Mouse (Mus musculus): ENCODE results near the gene Slc4a10. TPM values are rescaled to one million over a fixed set of nuclear protein-coding genes. Genes with fewer than 3 reads are reported as not detected.
"Not testable (repeated sequence)": the region's sequence is repeated elsewhere in the genome, so short reads cannot be mapped to it uniquely, and the experiment has no call there.

Gene Slc4a10
- 1 to 10 TPM; 2.1 to 2.2 TPM for total RNA-seq (2021)
- long read RNA-seq, experiment 1, result 0 reads
- long read RNA-seq, experiment 2, result 0 reads

DNA sequence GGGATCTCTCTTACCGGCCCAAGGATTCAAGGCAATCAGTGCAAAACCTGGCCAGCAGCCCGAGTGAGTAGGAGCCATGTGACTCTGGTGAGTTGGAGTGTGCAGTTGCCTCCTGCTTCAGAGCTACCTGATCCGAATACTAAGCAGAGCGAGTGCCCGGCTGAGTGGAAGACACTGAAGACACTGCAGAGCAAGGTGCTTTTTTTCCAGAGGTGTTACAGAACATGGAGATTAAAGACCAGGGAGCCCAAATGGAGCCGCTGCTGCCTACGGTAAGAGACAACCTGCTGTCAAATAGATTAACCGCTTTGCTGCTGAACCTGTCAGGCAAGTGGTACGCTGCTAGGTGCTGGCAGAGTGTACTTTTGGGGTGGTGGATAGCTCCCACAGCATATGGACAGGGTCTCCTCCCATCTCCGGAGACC lies at the start of gene Slc4a10:
TSS of gene Slc4a10 (plus strand) at position 42 of the 425 bp plus-strand sequence.
- peak in 1 of 2 experiments; percentile 7 for DNase-seq

DNA sequence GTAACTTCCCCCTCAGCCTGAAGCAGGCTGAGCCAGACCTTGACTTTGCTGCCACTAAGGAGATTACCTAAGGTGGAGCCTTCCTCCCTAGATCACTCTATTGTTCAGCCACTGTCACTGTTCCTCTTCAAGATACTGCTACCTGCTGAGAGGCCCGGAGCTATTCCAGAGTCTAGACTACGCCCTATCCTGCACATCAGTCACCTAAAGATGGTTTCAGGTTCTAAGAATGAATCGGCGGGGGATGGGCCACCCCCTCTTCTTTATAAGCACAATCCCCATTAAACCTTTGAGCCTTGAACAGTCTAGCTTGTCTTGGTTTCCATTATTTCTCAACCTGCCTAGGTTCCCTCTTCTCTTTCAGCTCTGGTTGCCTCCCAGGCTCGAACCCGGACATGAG lies 45.0 kb upstream of the Slc4a10 start:
- DNase-seq, result not testable (repeated sequence)

DNA sequence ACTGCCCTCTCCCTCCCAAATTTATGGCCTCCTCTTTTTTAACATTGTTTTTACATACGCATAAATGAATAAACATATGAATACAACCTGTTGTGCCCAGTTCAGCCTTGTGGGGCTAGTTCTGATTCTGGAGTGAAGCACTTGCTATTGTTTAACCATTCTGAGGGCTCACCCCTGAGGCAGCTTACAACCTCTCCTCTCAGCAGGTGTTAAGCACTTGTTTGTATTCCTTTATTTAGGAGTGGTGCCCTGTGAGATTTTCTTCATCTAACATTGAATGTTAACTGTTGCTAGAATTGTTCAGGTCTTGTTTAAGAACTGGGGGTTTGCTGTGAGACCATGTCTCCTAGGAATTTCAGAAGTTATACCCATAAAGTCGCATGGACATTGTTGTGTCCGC lies 28.1 kb upstream of the Slc4a10 start:
- DNase-seq, result no peak

DNA sequence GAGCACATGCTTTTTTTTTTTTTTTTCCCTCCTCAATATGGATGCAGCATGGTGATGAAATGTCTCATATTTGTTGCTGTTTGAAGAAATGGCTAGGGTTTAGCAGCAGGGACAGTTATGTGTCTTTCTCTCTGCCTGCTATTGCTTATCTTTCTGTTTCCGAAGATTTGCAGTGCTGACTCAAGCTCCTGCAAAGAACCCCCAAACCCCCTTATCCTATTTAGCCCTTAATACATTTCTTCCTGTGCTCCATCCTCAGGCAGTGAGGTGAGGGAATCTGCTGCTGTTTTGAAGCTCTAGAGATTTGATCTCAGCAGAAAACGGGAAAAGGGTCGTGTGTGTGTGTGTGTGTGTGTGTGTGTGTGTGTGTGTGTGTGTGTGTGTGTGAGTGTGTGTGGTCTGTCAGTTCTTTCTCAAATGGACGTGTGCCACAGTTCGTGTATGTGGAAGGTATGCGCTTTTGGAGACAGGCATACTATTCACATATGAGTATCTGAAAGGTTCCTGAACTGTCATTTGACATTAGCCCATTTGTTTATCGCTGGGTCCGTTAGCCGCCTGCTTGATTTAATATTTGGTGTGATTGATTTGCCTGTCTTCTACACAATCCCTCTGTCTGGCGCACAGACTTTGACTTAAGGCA lies 720 bp downstream of the Slc4a10 start:
- no peak for DNase-seq

DNA sequence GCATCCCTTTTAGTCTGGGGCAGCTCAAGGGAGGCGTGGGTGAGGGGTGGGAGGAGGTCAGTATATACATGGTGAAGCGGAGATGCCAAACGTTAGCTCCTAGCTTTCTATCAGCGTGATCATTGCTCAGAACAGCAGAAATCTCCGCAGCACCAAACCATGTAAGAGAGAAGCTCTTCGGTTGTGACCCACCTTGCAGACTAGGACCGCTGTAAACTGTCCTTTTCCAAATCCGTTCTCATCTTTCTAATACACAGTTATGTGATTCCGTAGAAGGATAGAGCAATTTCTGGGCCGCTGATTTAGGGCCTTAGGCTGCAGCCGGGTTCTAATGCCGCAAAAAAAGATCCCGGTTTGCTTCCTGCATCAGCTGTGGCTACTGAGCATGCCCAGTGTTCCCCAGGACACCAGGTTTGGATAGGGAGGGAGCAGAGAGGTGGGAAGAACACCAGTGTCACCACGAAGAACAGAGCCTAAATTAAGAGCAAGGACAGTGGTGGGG lies 1.3 kb downstream of the Slc4a10 start:
- peak; percentile 54 to 56 for DNase-seq

DNA sequence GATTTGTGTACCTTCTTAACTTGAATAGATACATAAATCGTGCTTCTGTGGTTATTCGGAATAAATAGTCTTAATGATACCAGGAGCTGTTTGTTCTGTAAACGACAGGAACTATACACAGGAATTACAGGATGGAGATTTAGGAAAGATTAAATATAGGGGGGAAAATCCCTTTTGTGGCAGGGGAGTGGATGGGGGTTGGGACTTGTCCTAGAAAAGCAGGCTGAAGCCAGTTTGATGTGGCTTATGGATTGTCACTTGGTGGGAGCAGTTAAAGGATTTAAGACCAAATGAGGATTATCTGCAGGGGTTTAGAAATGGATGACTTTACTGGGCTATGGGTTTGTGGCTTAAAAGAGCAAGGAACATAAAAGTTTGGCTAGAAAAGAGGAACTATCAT lies 1.9 kb downstream of the Slc4a10 start:
- DNase-seq, result no peak

DNA sequence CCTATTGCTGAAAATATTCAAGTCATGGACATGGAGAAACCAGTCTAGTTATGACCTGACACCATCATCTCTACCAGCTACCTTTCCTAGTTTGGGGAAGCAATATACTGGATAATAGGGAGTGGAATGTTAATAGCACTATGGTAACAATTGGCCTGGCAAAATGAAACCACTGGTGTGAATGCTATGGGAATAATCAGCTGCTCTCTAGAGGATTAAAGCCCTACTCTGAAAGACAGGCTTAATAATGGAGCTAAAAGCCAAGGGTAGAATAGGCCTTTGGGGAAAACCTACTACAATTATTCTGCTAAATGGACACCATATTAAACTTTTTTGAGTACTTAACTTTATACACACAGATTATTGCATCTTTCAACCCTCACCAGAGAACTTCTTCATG lies 30.2 kb downstream of the Slc4a10 start:
- no peak for DNase-seq

DNA sequence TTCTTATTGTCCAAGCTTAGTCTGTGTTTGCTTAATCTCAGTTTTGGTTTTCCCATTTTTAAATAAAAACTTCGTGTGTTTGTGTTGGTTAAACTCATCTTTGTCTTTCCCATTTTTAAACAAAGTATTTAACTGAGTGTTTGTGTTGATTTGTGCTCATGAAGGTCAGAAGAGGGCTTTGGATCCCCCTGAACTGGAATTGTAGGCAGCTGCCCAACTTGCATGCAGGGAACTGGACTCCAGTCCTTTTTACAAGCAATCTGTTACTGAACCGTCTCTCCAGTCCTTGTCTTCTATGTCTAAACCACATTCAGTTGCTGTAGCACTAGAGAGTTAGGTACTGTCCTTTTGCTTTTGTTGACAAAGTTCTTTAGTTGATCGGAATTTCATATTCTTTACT lies 41.3 kb downstream of the Slc4a10 start:
- no peak for DNase-seq

DNA sequence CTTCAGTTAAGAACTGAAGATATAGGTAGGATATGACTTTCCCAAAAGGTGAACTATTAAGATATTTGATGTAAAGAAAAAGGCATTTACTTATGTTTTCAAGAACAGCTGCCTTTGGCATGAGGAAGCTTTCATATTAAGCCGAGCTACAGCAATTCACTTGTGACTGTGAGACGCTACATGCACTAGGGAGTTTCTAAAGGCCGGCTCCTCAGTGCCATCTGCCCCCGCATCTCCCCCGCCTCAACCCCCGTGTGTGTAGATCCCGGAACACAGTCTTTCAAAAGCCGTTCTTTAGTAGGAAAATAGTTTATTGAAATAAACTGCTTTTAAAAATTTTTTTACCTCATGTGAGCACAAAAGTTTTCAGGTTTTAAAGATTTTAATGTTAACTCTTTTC lies 42.5 kb downstream of the Slc4a10 start:
- no peak for DNase-seq

DNA sequence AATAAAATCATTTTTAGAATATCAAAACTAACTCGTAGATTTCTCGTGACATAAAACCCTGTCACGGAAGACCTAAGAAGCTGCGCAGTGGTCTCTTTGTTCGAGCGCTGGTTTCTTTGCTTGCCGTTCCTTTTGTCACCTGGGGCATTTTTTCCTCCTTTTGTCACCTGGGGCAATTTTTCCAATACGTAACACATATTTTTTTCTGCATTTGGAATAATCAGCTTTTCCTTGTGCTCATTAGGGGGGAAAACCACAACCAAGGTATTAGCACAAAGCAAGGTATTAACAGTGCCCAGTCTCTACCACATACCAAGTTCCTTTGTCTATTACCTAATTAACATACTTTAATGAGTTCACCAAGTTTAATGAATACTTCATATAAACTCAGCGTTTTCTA lies 42.9 kb downstream of the Slc4a10 start:
- no peak for DNase-seq

DNA sequence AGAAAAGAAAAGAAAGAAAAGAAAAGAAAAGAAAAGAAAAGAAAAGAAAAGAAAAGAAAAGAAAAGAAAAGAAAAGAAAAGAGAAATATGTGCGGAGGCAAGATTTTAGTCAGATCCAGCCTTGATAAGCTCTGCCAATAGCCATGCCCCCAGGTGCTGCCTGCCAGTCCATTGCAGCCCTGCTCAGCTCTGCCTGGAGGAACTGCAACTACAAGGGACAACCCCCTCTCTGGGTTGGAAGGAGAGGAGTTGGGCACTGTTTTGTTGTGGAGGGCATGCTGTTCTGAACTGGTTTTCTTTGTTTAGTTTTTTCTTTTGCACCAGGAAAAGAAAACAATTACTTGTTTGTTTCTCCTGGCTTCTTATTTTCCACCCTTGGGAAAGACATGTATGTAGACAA lies 54.3 kb downstream of the Slc4a10 start:
- no peak for DNase-seq

DNA sequence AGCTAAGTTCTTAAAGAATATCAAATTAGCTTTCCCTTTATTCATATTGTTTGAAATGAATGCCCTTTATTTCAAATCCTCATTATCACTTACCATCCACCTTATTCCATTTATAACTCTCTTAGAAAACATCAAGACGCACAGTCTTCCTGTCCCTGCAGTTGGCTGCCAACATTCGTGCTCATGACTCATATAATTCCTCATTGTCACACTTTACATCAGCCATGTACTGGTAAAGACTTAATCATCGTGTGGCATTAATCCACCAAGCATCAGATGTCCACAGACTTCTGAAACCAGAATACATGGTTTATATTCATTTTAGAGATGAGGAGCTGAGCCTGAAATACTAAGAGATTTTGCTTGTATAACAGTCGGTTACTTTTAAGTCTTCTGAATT lies 69.1 kb downstream of the Slc4a10 start:
- DNase-seq, result peak; percentile 16 to 24

DNA sequence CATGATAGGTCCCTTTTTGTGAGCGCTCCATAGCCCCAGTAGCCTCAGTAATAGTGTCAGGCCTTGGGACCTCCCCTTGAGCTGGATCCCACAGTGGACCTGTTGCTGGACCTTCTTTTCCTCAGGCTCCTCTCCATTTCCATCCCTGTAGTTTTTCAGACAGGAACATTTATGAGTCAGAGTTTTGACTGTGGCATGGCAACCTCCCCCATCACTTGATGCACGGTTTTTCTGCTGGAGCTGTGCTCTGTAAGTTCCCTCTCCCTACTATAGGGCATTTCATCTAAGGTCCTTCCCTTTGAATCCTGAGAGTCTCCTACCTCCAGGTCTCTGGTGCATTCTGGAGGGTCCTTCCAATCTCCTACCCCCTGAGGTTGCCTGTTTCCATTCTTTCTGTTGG lies 83.7 kb downstream of the Slc4a10 start:
- no peak for DNase-seq

DNA sequence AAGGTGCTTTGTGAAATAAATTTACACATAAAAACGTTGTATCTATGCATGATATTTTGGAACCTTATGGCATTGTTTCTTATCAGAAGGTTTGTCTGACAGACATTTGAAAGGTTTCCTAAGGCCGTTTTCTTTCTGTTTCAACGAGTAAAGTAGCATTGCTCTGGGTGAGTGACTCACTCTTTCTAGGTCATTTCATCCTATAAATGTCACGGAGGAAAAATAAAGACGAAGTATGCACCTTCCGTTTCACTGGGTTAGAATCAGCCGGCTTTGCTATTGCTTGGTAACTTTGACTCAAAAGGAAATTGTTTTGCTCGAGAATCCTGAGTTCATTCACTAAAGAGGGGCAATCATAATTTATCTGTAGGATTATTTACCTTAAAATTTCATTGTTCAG lies 88.6 kb downstream of the Slc4a10 start:
- DNase-seq, result peak in 1 of 2 experiments; percentile 3

DNA sequence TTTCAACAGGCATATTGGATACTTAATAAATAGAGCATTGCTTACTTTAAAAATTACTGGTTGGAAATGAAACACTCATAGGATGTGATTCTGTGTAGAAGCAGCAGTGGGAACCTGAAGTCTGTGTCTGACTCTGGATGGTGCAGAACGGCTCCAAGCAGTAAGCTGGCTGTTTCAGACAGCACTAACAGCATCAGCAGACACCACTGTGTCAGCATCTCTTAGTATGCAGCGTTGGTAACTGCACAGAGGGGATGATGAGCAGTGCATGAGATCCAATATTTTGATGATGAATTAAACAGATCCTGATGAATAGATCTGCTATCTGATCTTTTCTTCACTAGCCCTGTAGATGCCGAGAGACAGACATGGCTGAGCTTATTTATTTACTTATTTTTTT lies 101.4 kb downstream of the Slc4a10 start:
- DNase-seq, result no peak

DNA sequence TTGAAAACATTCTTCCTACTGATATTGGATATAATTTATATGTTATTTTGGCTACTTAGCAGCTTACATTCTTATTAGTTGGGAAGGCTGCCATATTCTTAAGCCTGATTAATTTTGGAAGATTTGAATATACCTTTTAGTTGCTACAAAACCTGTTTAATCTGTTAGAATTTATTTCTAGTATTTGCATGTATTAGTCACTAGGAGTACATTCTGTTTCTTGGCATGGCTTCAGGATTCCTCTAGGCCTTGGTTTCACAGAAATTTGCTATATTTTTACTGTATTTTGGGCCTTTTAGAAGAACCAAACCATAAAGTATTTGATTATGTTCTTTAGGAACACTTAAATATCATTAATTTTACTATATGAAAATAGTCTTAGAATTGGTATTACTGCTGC lies 103.2 kb downstream of the Slc4a10 start:
- DNase-seq, result peak in 1 of 2 experiments; percentile 14

DNA sequence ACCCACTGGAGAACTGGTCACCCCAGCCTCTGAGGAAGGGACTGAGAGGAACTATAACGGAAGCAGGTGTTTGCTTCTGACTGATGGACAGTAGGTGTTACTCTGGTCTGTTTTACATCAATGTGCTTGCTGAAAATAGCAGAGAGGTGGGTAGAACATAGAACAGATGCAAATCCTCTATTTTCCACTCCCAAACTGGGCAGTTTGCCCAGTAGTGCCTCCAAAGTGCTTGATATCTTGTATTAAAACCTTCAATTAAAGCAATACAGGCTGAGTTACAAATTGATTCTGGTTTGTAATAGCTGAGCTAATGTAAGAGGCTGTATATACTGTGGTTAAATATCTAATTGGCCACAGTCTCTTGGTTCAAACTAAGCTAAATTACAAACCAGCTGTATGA lies 104.6 kb downstream of the Slc4a10 start:
- DNase-seq, result no peak

DNA sequence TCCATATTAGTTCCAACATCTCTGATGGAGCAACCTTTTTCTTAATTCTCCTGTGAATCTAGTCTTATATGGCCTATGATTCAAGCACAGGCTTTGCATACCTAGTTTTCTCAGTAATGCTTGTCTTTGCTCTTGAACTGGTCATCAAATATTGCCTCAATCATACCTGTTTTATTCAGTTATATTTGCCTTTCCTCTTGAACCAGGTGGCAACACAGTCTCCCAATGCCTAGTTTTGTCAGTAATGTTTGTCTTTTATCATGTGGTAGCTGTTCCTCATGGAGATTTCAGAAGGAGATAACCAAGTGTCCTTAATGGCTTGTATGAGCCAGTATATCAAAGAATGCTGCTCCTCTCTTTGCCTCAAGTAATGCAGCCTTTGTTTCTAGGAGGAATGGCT lies 163.8 kb downstream of the Slc4a10 start:
- no peak for DNase-seq

DNA sequence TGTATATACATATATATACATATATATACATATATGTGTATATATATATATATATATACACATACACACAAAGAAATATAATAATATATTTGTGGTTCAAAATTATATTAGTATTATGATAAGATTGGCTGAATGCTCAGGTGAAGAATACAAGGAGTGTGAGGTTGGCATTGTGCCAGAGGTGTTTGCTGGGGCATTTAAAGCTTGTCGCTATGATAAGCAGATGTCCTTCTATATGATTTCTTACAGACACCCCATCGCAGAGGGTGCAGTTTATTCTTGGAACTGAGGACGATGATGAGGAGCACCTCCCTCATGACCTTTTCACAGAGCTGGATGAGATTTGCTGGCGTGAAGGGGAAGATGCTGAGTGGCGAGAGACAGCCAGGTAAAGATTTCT lies 164.8 kb downstream of the Slc4a10 start:
- no peak for DNase-seq

DNA sequence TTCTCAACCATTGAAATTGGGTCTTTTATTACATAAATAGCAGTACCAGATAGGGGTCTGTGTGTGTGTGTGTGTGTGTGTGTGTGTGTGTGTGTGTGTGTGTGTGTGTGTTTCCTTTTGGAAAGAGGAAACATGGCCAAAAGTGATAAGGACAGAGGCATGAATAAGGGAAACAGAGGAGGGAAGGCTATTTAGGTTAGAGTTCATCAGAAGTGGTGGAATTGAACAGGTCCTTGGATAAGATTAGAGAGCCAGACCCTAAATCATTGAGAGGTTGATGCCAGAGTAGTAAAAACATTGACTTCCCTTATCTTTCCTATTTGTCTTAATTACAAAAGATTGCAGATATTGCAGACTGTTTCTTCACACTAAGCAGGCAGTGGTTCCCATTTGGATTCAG lies 181.3 kb downstream of the Slc4a10 start:
- no peak for DNase-seq

DNA sequence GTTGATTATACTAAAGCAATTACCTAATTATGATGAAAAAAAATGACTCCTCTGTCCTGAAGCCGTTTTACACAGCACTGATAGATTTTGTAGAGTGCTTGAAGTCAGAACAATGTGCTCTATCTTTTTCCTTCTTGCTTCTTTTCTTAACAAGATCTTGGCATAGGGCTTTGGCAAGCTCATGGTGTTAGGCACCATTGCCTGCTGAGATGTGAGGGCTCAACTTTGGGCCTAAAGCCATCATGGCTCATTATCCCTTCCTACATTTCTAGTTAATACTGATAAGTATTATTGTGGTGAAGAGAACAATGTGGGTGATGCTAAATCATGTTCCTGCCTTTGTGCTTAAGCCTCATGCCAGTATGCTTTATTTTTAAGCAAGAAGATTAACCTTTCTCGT lies 185.0 kb downstream of the Slc4a10 start:
- no peak for DNase-seq

DNA sequence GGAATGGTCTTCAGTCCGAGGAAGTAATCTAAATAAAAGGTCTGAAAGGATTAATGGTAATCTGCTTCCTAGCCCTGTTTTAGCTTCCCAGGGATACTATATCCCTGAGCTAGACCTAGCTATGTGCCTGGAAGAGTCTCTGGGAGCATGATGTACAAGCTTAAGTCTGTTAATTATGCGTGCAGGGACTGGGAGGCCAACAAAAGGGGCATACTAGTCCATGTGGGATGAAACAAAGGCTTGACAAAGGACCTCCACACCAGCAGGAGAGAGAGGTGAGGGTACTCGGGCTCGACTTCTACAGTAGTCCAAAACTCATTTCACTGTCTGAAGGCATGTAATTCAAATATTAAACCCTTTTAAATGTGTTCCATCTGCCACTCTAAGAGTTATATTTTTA lies 197.9 kb downstream of the Slc4a10 start:
- no peak for DNase-seq

DNA sequence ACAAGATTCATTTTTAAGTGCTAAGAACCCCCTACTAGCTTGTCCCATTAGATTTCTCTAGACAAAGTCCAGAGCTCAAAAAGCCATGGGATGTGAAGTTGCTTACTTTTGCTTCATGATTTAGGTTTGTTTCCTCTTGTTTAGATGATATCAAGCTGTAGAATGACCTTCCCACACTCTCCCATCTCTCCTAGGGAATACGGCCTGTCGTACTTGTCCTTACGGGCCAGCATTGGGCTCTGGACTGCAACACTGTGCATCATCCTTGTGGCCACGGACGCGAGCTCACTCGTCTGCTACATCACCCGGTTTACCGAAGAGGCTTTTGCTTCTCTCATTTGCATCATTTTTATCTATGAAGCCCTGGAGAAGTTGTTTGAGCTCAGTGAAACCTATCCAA lies 222.2 kb downstream of the Slc4a10 start:
- DNase-seq, result no peak

DNA sequence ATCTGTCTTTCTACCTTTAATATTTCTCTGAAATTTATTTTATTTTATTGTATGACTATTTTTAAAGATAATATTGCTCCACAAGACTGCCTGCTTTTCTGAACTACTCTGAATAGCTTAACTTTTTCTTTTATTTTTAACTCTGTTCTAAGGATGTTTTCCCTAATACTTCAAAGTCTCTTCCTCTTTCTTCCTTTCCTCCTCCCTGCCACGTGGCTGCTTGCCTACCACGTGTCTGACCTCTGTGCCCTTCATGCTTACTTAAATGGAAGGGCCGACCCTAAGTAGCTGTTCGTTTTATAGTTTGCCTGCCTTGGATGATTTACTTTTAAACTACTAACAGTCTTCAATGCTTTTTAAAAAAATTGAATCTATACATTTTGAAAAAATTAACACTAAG lies 225.6 kb downstream of the Slc4a10 start:
- DNase-seq, result no peak

DNA sequence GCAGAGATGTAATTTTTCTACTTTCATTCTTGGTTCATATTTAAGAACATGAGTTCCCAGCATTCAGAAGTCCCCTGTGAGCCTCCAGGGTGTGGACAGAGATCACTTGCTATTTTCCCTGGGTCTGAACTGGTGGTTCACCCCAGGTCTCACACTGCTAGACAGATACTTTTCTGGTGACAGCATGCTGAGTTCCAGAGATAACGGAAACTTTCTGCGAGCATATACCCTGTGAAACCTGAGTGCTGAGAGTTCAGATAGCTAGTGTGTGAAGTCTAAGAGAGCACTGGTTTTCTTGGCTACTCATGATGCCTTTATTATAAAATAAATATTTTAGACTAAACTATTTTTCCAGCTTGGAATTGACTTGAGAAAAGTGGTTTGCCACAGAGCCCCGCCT lies 232.5 kb downstream of the Slc4a10 start:
- DNase-seq, result no peak
